Mouse (Mus musculus): ENCODE measurements at regions not wholly inside any gene's neighbourhood (a gene's known extent, or its start where the extent isn't known, plus 50 kb on each side); places are given as distances from the start of the nearest gene placed in this dataset.

DNA sequence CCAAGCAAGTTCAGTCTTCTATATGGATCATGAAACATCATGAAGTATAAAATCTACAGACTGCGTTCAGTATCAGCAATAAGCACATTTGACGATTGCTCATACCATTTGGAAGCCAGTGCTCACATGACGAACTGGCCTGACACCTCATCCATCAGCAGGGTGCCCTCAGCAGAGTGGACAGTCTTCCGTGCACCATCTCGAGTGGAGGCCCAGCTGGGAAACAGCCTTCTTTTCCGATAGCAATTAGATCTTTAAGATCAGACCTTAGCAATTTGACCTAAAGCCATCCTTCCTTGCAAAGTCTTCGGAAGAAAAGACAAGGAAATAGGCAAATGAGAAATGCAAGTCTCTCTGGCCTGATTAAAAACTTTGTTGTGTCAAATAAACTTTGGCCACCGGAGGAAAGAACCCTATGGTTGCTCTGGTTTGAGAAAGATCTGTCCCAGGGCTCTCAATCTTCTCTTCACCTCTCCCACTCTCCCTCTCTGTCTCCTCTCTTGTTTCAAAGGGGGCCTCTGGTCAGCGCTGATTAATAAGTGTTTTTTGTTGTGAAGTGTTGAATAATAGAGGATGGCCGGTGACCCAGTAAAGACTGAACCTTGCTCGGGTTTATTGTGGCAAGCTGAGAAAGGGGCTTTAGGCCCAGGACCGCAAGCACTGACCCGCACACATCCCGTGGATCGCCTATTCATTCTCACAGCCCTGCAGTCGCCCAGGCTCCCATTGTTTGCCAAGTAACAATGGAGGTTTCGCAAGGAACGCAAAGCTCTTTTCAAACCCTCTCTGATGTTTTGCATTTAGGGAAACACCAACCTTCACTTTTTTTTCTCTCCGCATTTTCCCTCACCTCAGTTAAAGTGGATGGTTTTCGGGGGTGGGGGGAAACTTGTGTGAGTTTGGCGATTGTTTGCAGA lies 162.8 kb upstream of the Cypt12 start:
- TF ChIP-seq CTCF (IDR thresholded peaks at IDR 0.05; ENCODE audit: insufficient read depth, low read depth, low read length) (no peak), POLR2A (IDR thresholded peaks at IDR 0.05; ENCODE audit: insufficient read depth, low read depth, low read length) (no peak)
